Mouse (Mus musculus) forebrain, embryonic 16.5 days (tissue): ENCODE data around the gene Zfp422. TPM values are rescaled to one million over a fixed set of nuclear protein-coding genes. Genes with fewer than 3 reads are reported as not detected.

Source experiments
- ATAC-seq: fragments of 200-750 bp; cut with Nextera tagmentation; 2 replicates; pipeline ENCODE4 v1.8.0; 2017; ENCODE audit warnings: mild to moderate bottlenecking, moderate library complexity
- H3K27ac ChIP-seq: fragments of 300-500 bp; sonication (generic); 2 replicates; pipeline ENCODE4 v1.5.1; 2014; ENCODE audit warnings: low read length, control low read depth
- H3K27me3 ChIP-seq: fragments of 300-500 bp; sonication (generic); replicated peaks from 2 replicates; pipeline ENCODE4 v1.6.1; 2014; ENCODE audit warnings: low read length; ENCODE audit not compliant: control insufficient read depth, insufficient read depth
- H3K36me3 ChIP-seq: fragments of 300-500 bp; sonication (generic); 2 replicates; pipeline ENCODE4 v1.6.1; 2014; ENCODE audit not compliant: control insufficient read depth, insufficient read depth
- H3K4me1 ChIP-seq: fragments of 300-500 bp; sonication (generic); replicated peaks from 2 replicates; pipeline ENCODE4 v1.6.1; 2014; ENCODE audit warnings: low read length; ENCODE audit not compliant: control insufficient read depth, insufficient read depth
- H3K4me2 ChIP-seq: fragments of 300-500 bp; sonication (generic); 2 replicates; pipeline ENCODE4 v1.6.1; 2014; ENCODE audit warnings: mild to moderate bottlenecking, low read length, control low read depth
- H3K4me3 ChIP-seq: fragments of 300-500 bp; sonication (generic); replicated peaks from 2 replicates; pipeline ENCODE4 v1.5.1; 2014; ENCODE audit warnings: mild to moderate bottlenecking, low read length, control low read depth
- H3K9ac ChIP-seq: fragments of 300-500 bp; sonication (generic); replicated peaks from 2 replicates; pipeline ENCODE4 v1.6.1; 2014; ENCODE audit warnings: low read depth, low read length, control low read depth
- H3K9me3 ChIP-seq: fragments of 300-500 bp; sonication (generic); 2 replicates; pipeline ENCODE4 v1.6.1; 2016; ENCODE audit warnings: low read length; ENCODE audit not compliant: control insufficient read depth
- WGBS: fragments of 180-500 bp; shearing (Covaris S2); extraction: QIAGEN DNeasy Blood & Tissue Kit; methylation state at CpG from one replicate; pipeline ENCODE4 v1.1.7; 2014; 5-methylcytosine and 5-hydroxymethylcytosine counted together
- polyA plus RNA-seq: library from polyadenylated mRNA; unstranded; fragments of >200 nt; fragmentation: Nextera tagmentation; extraction: Ambion mirVana; gene quantifications from 2 replicates; pipeline ENCODE4 v1.2.1, GENCODE M21; 2015

Zfp422 gene
- polyA plus RNA-seq = 202 and 234 TPM in 2 replicates

GRCm38 (mm10) chr6:116628539-116629171 lies at the start of gene Zfp422:
Gene Zfp422 (minus strand): TSS chr6:116628999.
- Histone ChIP-seq H3K27me3 (no peaks in the 10 kb centered on the region), H3K27ac (peak within 1 kb of the TSS; percentile 89), H3K9me3 (no peaks in the 10 kb centered on the region), H3K36me3 (peaks cover 6% of the 10 kb centered on the region; the same call in 1 of the 2 replicates), H3K4me1 (peaks cover 13% of the 10 kb centered on the region), H3K4me3 (peak within 1 kb of the TSS; percentile 69), H3K9ac (peak within 1 kb of the TSS; percentile 89), H3K4me2 (peak within 1 kb of the TSS; percentile 59)
- under 1% methylated on average over 55 of the region's 56 CpGs for WGBS
- peak; percentile 99 for ATAC-seq

- no peak overlapping the region for H3K4me2 ChIP-seq
- H3K4me1 ChIP-seq = peaks cover 16% of the 10 kb centered on the region
- 80% methylated on average over 6 of the region's 6 CpGs for WGBS
- H3K27me3 ChIP-seq = no peaks in the 10 kb centered on the region
- no peak for ATAC-seq
- no peak overlapping the region for H3K9ac ChIP-seq
- no peak overlapping the region for H3K4me3 ChIP-seq
- no peak overlapping the region for H3K27ac ChIP-seq
- H3K9me3 ChIP-seq = no peaks in the 10 kb centered on the region
- H3K36me3 ChIP-seq = no peaks in the 10 kb centered on the region
These were observed 48.5 kb upstream of the Zfp422 start for GRCm38 (mm10) chr6:116677321-116677720.

- Histone ChIP-seq H3K4me2 (no peak overlapping the region), H3K9ac (no peak overlapping the region), H3K4me3 (no peak overlapping the region), H3K27me3 (no peaks in the 10 kb centered on the region), H3K27ac (no peak overlapping the region), H3K4me1 (peaks cover 16% of the 10 kb centered on the region), H3K36me3 (no peaks in the 10 kb centered on the region), H3K9me3 (no peaks in the 10 kb centered on the region)
- WGBS = 85% methylated on average over 10 of the region's 10 CpGs
- no peak for ATAC-seq
These were observed 47.6 kb upstream of the Zfp422 start for GRCm38 (mm10) chr6:116676355-116676913.

- Histone ChIP-seq H3K9me3 (no peaks in the 10 kb centered on the region), H3K4me1 (peaks cover 29% of the 10 kb centered on the region), H3K27ac (no peak overlapping the region), H3K27me3 (no peaks in the 10 kb centered on the region), H3K36me3 (no peaks in the 10 kb centered on the region), H3K9ac (peak overlapping the region; percentile 40), H3K4me2 (peak overlapping the region; percentile 88), H3K4me3 (peak overlapping the region; percentile 43)
- peak; percentile 37 for ATAC-seq
- WGBS = 22% methylated on average over 16 of the region's 16 CpGs
These were observed 45.6 kb upstream of the Zfp422 start for GRCm38 (mm10) chr6:116674283-116674886.

GRCm38 (mm10) chr6:116673471-116674282 lies 44.9 kb upstream of the Zfp422 start, which contains the start of gene Rassf4:
Gene Rassf4 (minus strand): TSS chr6:116673952.
- H3K27me3 ChIP-seq = no peaks in the 10 kb centered on the region
- peaks cover 29% of the 10 kb centered on the region for H3K4me1 ChIP-seq
- H3K9me3 ChIP-seq = no peaks in the 10 kb centered on the region
- ATAC-seq = peak; percentile 92
- peak within 1 kb of the TSS; percentile 40 for H3K9ac ChIP-seq
- peak within 1 kb of the TSS; percentile 88 for H3K4me2 ChIP-seq
- H3K27ac ChIP-seq = no peak within 1 kb of the TSS
- under 1% methylated on average over 44 of the region's 44 CpGs for WGBS
- no peaks in the 10 kb centered on the region for H3K36me3 ChIP-seq
- peak within 1 kb of the TSS; percentile 43 for H3K4me3 ChIP-seq

- no peak overlapping the region for H3K27ac ChIP-seq
- H3K4me3 ChIP-seq = no peak overlapping the region
- H3K9ac ChIP-seq = no peak overlapping the region
- H3K36me3 ChIP-seq = no peaks in the 10 kb centered on the region
- 0 out of 2 replicates have a peak overlapping the region, but pooled peaks have one; percentile 8 for H3K4me2 ChIP-seq
- no peaks in the 10 kb centered on the region for H3K9me3 ChIP-seq
- no peaks in the 10 kb centered on the region for H3K27me3 ChIP-seq
- 80% methylated on average over 5 of the region's 5 CpGs for WGBS
- no peak for ATAC-seq
- peaks cover 32% of the 10 kb centered on the region for H3K4me1 ChIP-seq
These were observed 43.5 kb upstream of the Zfp422 start for GRCm38 (mm10) chr6:116672349-116672748.

- no peak overlapping the region for H3K4me3 ChIP-seq
- no peaks in the 10 kb centered on the region for H3K27me3 ChIP-seq
- no peak for ATAC-seq
- no peak overlapping the region for H3K27ac ChIP-seq
- H3K4me2 ChIP-seq = no peak overlapping the region
- WGBS = 78% methylated on average over 4 of the region's 4 CpGs
- H3K9me3 ChIP-seq = no peaks in the 10 kb centered on the region
- no peaks in the 10 kb centered on the region for H3K36me3 ChIP-seq
- H3K4me1 ChIP-seq = peaks cover 37% of the 10 kb centered on the region
- no peak overlapping the region for H3K9ac ChIP-seq
These were observed 43.0 kb upstream of the Zfp422 start for GRCm38 (mm10) chr6:116671768-116672167.

GRCm38 (mm10) chr6:116671031-116671430 lies 42.2 kb upstream of the Zfp422 start:
- Histone ChIP-seq H3K9ac (no peak overlapping the region), H3K4me2 (0 out of 2 replicates have a peak overlapping the region, but pooled peaks have one; percentile 2), H3K27ac (no peak overlapping the region), H3K4me3 (no peak overlapping the region), H3K27me3 (no peaks in the 10 kb centered on the region), H3K36me3 (no peaks in the 10 kb centered on the region), H3K4me1 (peaks cover 37% of the 10 kb centered on the region), H3K9me3 (no peaks in the 10 kb centered on the region)
- 15% methylated on average over 5 of the region's 5 CpGs for WGBS
- no peak for ATAC-seq

GRCm38 (mm10) chr6:116670144-116670543 lies 41.3 kb upstream of the Zfp422 start:
- Histone ChIP-seq H3K27ac (peak overlapping the region; percentile 41; the same call in 1 of the 2 replicates), H3K9me3 (no peaks in the 10 kb centered on the region), H3K4me2 (no peak overlapping the region), H3K4me3 (no peak overlapping the region), H3K4me1 (peaks cover 37% of the 10 kb centered on the region), H3K27me3 (no peaks in the 10 kb centered on the region), H3K36me3 (no peaks in the 10 kb centered on the region), H3K9ac (no peak overlapping the region; the same call in 1 of the 2 replicates)
- 8% methylated on average over 6 of the region's 6 CpGs for WGBS
- ATAC-seq = peak; percentile 24; the same call in 1 of the 2 replicates
